Mouse (Mus musculus): ENCODE measurements around the gene Ap1g2. TPM values are rescaled to one million over a fixed set of nuclear protein-coding genes. Genes with fewer than 3 reads are reported as not detected.

The Ap1g2 gene
- total and polyA plus RNA-seq, 2 experiments from 2014 or later = 8.9 to 11.6 TPM

- peaks cover 11% of the 10 kb centered on the region; the same call in 1 of the 2 replicates for H3K4me1 ChIP-seq (ENCODE audit: insufficient read depth, low read length)
- H3K4me3 ChIP-seq (ENCODE audit: low read depth, low read length) = no peak overlapping the region
- peaks cover 5% of the 10 kb centered on the region; the same call in 1 of the 2 replicates for H3K36me3 ChIP-seq (ENCODE audit: insufficient read depth, low read length)
- H3K9me3 ChIP-seq (ENCODE audit: low read length) = no peaks in the 10 kb centered on the region
- ATAC-seq (ENCODE audit: low FRiP score) = no peak
- H3K27me3 ChIP-seq (ENCODE audit: insufficient read depth, low read length) = no peaks in the 10 kb centered on the region
- DNase-seq (ENCODE audit: low spot score) = no peak
- 85% methylated on average over 15 of the region's 15 CpGs for WGBS
- TF ChIP-seq CTCF (IDR thresholded peaks at IDR 0.05) = no peak
- no peak overlapping the region for H3K27ac ChIP-seq (ENCODE audit: low read depth, low read length)
- H3K9ac ChIP-seq (replicated peaks; ENCODE audit: low read length, poor library complexity, severe bottlenecking) = no peak overlapping the region
- no peak overlapping the region for H3K4me2 ChIP-seq (ENCODE audit: low read depth, low read length, poor library complexity, severe bottlenecking)
Measured at GRCm38 (mm10) chr14:55102253-55102785, 4.1 kb downstream of the Ap1g2 start.

GRCm38 (mm10) chr14:55101592-55101991 is 4.8 kb downstream of the Ap1g2 start:
- H3K9me3 ChIP-seq (ENCODE audit: low read length) = no peaks in the 10 kb centered on the region
- H3K4me3 ChIP-seq (ENCODE audit: low read depth, low read length) = no peak overlapping the region
- H3K27me3 ChIP-seq (ENCODE audit: insufficient read depth, low read length) = no peaks in the 10 kb centered on the region
- H3K4me2 ChIP-seq (ENCODE audit: low read depth, low read length, poor library complexity, severe bottlenecking) = no peak overlapping the region
- H3K36me3 ChIP-seq (ENCODE audit: insufficient read depth, low read length) = peaks cover 5% of the 10 kb centered on the region; the same call in 1 of the 2 replicates
- 39% methylated on average over 4 of the region's 4 CpGs for WGBS
- H3K9ac ChIP-seq (replicated peaks; ENCODE audit: low read length, poor library complexity, severe bottlenecking) = no peak overlapping the region
- H3K27ac ChIP-seq (ENCODE audit: low read depth, low read length) = no peak overlapping the region
- peak; percentile 0; the same call in 1 of the 2 replicates for ATAC-seq (ENCODE audit: low FRiP score)
- peaks cover 11% of the 10 kb centered on the region; the same call in 1 of the 2 replicates for H3K4me1 ChIP-seq (ENCODE audit: insufficient read depth, low read length)
- TF ChIP-seq CTCF (IDR thresholded peaks at IDR 0.05) = peak; percentile 85
- peak; percentile 78 for DNase-seq (ENCODE audit: low spot score)

GRCm38 (mm10) chr14:55098067-55098466 is 8.3 kb downstream of the Ap1g2 start:
- no peak overlapping the region for H3K4me2 ChIP-seq (ENCODE audit: low read depth, low read length, poor library complexity, severe bottlenecking)
- H3K27me3 ChIP-seq (ENCODE audit: insufficient read depth, low read length) = no peaks in the 10 kb centered on the region
- DNase-seq (ENCODE audit: low spot score) (peak; percentile 79), ATAC-seq (ENCODE audit: low FRiP score) (no peak)
- no peak overlapping the region for H3K4me3 ChIP-seq (ENCODE audit: low read depth, low read length)
- peak; percentile 85 for TF ChIP-seq CTCF (IDR thresholded peaks at IDR 0.05)
- H3K9me3 ChIP-seq (ENCODE audit: low read length) = no peaks in the 10 kb centered on the region
- no peak overlapping the region for H3K9ac ChIP-seq (replicated peaks; ENCODE audit: low read length, poor library complexity, severe bottlenecking)
- peaks cover 5% of the 10 kb centered on the region; the same call in 1 of the 2 replicates for H3K36me3 ChIP-seq (ENCODE audit: insufficient read depth, low read length)
- no peak overlapping the region for H3K27ac ChIP-seq (ENCODE audit: low read depth, low read length)
- peaks cover 8% of the 10 kb centered on the region for H3K4me1 ChIP-seq (ENCODE audit: insufficient read depth, low read length)
- WGBS = 63% methylated on average over 4 of the region's 4 CpGs

- Histone ChIP-seq H3K4me2 (ENCODE audit: low read depth, low read length, poor library complexity, severe bottlenecking) (no peak overlapping the region; the same call in 1 of the 2 replicates), H3K4me1 (ENCODE audit: insufficient read depth, low read length) (peaks cover 8% of the 10 kb centered on the region), H3K27ac (ENCODE audit: low read depth, low read length) (0 out of 2 replicates have a peak overlapping the region, but pooled peaks have one; percentile 26), H3K27me3 (ENCODE audit: insufficient read depth, low read length) (no peaks in the 10 kb centered on the region), H3K36me3 (ENCODE audit: insufficient read depth, low read length) (peaks cover 5% of the 10 kb centered on the region; the same call in 1 of the 2 replicates), H3K4me3 (ENCODE audit: low read depth, low read length) (no peak overlapping the region), H3K9me3 (ENCODE audit: low read length) (no peaks in the 10 kb centered on the region), H3K9ac (replicated peaks; ENCODE audit: low read length, poor library complexity, severe bottlenecking) (no peak overlapping the region)
- ATAC-seq (ENCODE audit: low FRiP score) = no peak
- WGBS = 50% methylated on average over 10 of the region's 10 CpGs
- DNase-seq (ENCODE audit: low spot score) = no peak
- no peak for TF ChIP-seq CTCF (IDR thresholded peaks at IDR 0.05)
Measured at GRCm38 (mm10) chr14:55097646-55098045, 8.7 kb downstream of the Ap1g2 start.

GRCm38 (mm10) chr14:55096573-55097087 is 9.8 kb downstream of the Ap1g2 start:
- Histone ChIP-seq H3K27ac (ENCODE audit: low read depth, low read length) (no peak overlapping the region), H3K36me3 (ENCODE audit: insufficient read depth, low read length) (peaks cover 5% of the 10 kb centered on the region; the same call in 1 of the 2 replicates), H3K9ac (replicated peaks; ENCODE audit: low read length, poor library complexity, severe bottlenecking) (0 out of 2 replicates have a peak overlapping the region, but pooled peaks have one; percentile 24), H3K27me3 (ENCODE audit: insufficient read depth, low read length) (no peaks in the 10 kb centered on the region), H3K4me3 (ENCODE audit: low read depth, low read length) (no peak overlapping the region), H3K9me3 (ENCODE audit: low read length) (no peaks in the 10 kb centered on the region), H3K4me2 (ENCODE audit: low read depth, low read length, poor library complexity, severe bottlenecking) (peak overlapping the region; percentile 1), H3K4me1 (ENCODE audit: insufficient read depth, low read length) (peaks cover 8% of the 10 kb centered on the region)
- ATAC-seq (ENCODE audit: low FRiP score) (no peak), DNase-seq (ENCODE audit: low spot score) (no peak)
- no peak for TF ChIP-seq CTCF (IDR thresholded peaks at IDR 0.05)
- WGBS = 54% methylated on average over 9 of the region's 9 CpGs

GRCm38 (mm10) chr14:55095671-55096070 is 10.7 kb downstream of the Ap1g2 start:
- H3K36me3 ChIP-seq (ENCODE audit: insufficient read depth, low read length) = peaks cover 5% of the 10 kb centered on the region; the same call in 1 of the 2 replicates
- peak overlapping the region; percentile 80 for H3K4me2 ChIP-seq (ENCODE audit: low read depth, low read length, poor library complexity, severe bottlenecking)
- peak overlapping the region; percentile 64 for H3K4me3 ChIP-seq (ENCODE audit: low read depth, low read length)
- no peaks in the 10 kb centered on the region for H3K27me3 ChIP-seq (ENCODE audit: insufficient read depth, low read length)
- DNase-seq (ENCODE audit: low spot score) (no peak), ATAC-seq (ENCODE audit: low FRiP score) (no peak)
- 73% methylated on average over 12 of the region's 12 CpGs for WGBS
- no peak overlapping the region; the same call in 1 of the 2 replicates for H3K27ac ChIP-seq (ENCODE audit: low read depth, low read length)
- no peak for TF ChIP-seq CTCF (IDR thresholded peaks at IDR 0.05)
- peaks cover 8% of the 10 kb centered on the region for H3K4me1 ChIP-seq (ENCODE audit: insufficient read depth, low read length)
- peak overlapping the region; percentile 84; the same call in 1 of the 2 replicates for H3K9ac ChIP-seq (replicated peaks; ENCODE audit: low read length, poor library complexity, severe bottlenecking)
- H3K9me3 ChIP-seq (ENCODE audit: low read length) = no peaks in the 10 kb centered on the region
